Mouse (Mus musculus): Measurements from ENCODE around the gene Gm3383. TPM values are rescaled to one million over a fixed set of nuclear protein-coding genes. Genes with fewer than 3 reads are reported as not detected.
"Not testable (repeated sequence)": the region's sequence is repeated elsewhere in the genome, so short reads cannot be mapped to it uniquely, and the experiment has no call there.

The Gm3383 gene
- total RNA-seq (2021): 0.73 TPM in 1 of 2 replicates, not detected in the other
- long read RNA-seq: 0 reads

DNA sequence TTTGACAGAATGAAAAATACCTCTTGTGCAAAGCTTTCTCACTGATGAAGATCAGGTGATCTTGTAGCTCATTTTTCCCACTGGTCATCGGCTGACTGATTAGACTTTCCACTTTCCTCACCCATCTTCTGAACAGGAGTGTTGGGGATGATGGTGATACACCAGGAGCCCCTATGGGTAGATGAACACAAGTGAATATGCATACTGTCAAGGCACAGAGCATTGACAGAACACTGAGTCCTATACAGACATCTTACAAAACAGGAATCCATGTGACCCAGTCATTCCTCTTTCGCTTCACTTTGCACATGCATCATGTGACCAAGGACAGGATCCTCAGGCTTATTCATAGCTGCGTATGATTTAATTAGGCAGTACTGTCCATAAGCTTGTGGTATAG lies at the start of gene Gm3383:
Gene Gm3383, minus strand, starts transcription at position 101 of the 400 bp plus-strand sequence.
- not testable (repeated sequence) for DNase-seq

DNA sequence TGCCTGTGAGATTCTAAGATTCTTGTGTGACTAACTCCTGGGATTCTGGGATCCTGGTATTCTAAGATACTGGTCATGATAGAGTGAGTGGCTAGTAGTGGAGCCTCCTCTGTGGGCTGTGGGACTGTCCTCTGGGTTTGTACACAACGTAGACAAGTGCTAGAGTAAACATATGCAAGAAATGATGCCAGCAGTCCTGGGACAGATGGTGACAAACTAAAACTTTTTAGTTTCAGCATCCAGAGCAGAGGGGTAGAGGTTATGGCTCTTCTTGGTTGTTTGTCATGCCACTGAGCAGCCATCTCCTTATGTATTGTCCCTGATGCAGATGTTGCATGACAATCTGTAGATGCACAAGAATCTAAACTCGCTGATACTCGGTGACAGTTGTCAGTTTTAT lies 48.1 kb upstream of the Gm3383 start:
- not testable (repeated sequence) for DNase-seq

GRCm38 (mm10) chr14:5830229-5830628 lies 22.4 kb upstream of the Gm3383 start, which contains the start of gene Gm3424:
Gm3424 (minus strand) TSS chr14:5830329.
- DNase-seq: not testable (repeated sequence)

- not testable (repeated sequence) for DNase-seq
Measured at GRCm38 (mm10) chr14:5812699-5813356, 5.0 kb upstream of the Gm3383 start.

- not testable (repeated sequence) for DNase-seq
Measured at GRCm38 (mm10) chr14:5741477-5741876, 66.3 kb downstream of the Gm3383 start, which contains the start of gene Gm3373. Gm3373 (minus strand) TSS chr14:5741577.

GRCm38 (mm10) chr14:5687357-5687756 lies 120.4 kb downstream of the Gm3383 start, which contains the start of gene Gm9603:
Gm9603 (minus strand) TSS chr14:5687457.
- not testable (repeated sequence) for DNase-seq

DNA sequence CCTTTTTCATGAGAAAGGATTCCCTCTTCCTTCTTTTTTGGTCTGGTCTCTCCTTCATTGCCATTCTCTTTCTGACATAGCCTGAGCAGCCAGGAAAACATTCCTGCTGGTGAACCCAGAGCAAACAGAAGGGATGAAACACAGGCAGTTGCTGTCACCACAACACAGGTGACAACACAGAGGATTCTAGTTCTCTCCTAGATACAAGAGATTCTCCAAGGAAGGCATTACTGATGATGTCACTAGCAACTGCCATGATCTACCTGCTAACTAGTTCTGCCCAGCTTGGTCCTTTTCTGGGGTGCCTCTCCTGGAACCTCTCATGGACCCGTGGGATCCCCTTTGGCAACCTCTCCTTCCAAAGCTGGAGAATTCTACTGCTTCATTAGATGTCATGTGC lies 174.9 kb downstream of the Gm3383 start, which contains the start of gene Gm8265:
Gene Gm8265, minus strand, starts transcription at position 101 of the 400 bp plus-strand sequence.
- DNase-seq: not testable (repeated sequence)

Other genes with a start within 250 kb of the Gm3383 start
- not detected in 2 replicates for gene Gm8265, start 175.0 kb downstream of the Gm3383 start, total RNA-seq (2021)
- not detected in 2 replicates for gene Gm9603, start 120.5 kb downstream of the Gm3383 start, total RNA-seq (2021)
- gene Gm3373, start 66.4 kb downstream of the Gm3383 start, total RNA-seq (2021): not detected in 2 replicates
- gene Gm3424, start 22.3 kb upstream of the Gm3383 start, total RNA-seq (2021): not detected in 2 replicates
- gene Gm8237, start 72.4 kb upstream of the Gm3383 start, total RNA-seq (2021): not detected in 2 replicates
- not detected in 2 replicates for gene Gm3248, start 153.8 kb upstream of the Gm3383 start, total RNA-seq (2021)
- gene Gm3453, start 171.2 kb upstream of the Gm3383 start, total RNA-seq (2021): not detected in 2 replicates